Mouse (Mus musculus) liver, adult 2 months (tissue): ENCODE results near the gene Adgrl2.

ENCODE experiments used
- CTCF ChIP-seq: fragments of 200-500 bp; IDR thresholded peaks from 2 replicates; pipeline ENCODE4 v1.5.1; 2011; ENCODE audit warnings: low read depth, low read length, control low read depth
- POLR2A ChIP-seq: fragments of 200-500 bp; IDR thresholded peaks from 2 replicates; pipeline ENCODE4 v1.6.1; 2011; ENCODE audit warnings: low read length, control low read depth; ENCODE audit not compliant: insufficient read depth; ENCODE audit errors: extremely low read depth

DNA sequence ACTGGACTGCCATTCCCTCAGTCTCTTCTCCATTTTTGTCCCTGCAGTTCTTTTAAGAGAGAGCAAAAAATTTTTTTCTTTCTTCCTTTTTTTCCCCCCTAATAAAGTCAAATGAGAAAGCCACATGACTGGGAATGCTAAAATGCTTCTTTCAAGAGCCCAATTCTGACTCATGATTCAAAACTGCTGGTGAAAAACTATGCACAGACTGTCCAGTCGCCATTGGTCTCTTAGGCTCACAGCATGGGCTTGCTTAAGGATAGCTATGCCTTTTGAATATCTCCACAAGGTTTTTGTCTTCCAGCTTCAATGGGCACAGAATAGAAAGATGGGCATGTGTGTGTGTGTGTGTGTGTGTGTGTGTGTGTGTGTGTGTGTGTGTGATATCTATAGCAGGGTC, 178.3 kb downstream of the Adgrl2 start:
- TF ChIP-seq POLR2A: no peak
- TF ChIP-seq CTCF: no peak
